Comparison of ENCODE assay signal across 9 mouse cellular contexts in the genomic region with DNA sequence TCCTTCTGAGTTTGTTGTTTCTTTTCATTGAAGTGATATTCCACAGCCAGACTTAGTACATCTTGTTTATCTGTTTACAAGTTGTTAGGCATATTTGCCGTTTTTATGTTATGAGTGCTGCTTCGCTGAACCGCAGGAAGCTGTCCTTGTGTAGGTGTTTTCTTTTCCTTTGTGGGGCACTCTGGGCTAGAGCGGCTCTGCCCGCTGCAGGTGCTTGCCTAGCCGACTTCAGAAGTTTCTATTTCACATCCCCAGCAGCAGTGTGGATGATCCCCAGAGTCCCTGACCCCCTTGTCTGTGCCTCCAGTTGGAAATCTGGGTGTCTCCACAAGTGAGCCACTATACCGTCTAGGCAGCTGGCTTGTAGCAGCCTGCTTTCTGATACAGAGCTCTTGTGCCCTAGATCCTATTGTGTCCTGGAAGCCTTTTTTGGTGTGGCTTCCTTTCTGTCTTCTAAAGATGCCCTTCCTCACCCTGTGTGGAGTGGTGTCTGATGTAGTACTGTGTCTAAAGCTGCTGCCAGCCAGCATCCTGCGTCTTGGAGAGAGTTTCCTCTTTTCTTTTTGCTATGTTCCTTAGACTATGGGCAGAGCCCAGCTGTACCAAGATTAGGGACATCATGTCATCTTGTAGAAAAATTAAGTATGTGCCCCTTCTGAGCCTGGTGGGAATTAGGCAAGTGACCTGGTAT.
A peak's percentile ranks its signal among the peaks of the same experiment; 100 is the strongest.
DNase-seq lines count a peak whose midpoint lies in the region; ATAC-seq and TF ChIP-seq lines count a peak whose summit lies in the region.
"Had no signal": no experiment of that assay in that cellular context is flagged by ENCODE, and none has a peak within 500 bp of the region (broad histone marks: within the 10 kb centered on the region; RNA-seq: fewer than 3 reads in every experiment).

No protein-coding gene starts in this region.

- no peaks in the 10 kb centered on the region for H3K9me3 ChIP-seq in kidney, embryonic 16.5 days (ENCODE audit: low read length)
- no peaks in the 10 kb centered on the region for H3K9me3 ChIP-seq in forebrain, embryonic 10.5 days

- H3K36me3 ChIP-seq in kidney, embryonic 16.5 days (ENCODE audit: insufficient read depth, low read length): peaks cover 16% of the 10 kb centered on the region
- no peaks in the 10 kb centered on the region for H3K36me3 ChIP-seq in forebrain, embryonic 10.5 days (replicated peaks)

- H3K27me3 ChIP-seq in kidney, embryonic 16.5 days (ENCODE audit: insufficient read depth, low read length): no peaks in the 10 kb centered on the region
- H3K27me3 ChIP-seq in forebrain, embryonic 10.5 days (ENCODE audit: poor library complexity, severe bottlenecking): no peaks in the 10 kb centered on the region

- ATAC-seq in kidney, embryonic 16.5 days (ENCODE audit: low FRiP score, low TSS enrichment): peak; percentile 23; the same call in 1 of the 2 replicates
- peak; percentile 42 for ATAC-seq in megakaryocyte progenitor cell, adult 5-6 weeks (replicated peaks; ENCODE audit: poor library complexity)

- WGBS in kidney, embryonic 16.5 days: 42% methylated on average over 8 of the region's 8 CpGs
- 89% methylated on average over 8 of the region's 8 CpGs for WGBS in forebrain, embryonic 10.5 days

- TF ChIP-seq POLR2A in embryonic fibroblast, embryonic 13.5 days (IDR thresholded peaks at IDR 0.05; ENCODE audit: low read depth, low read length): no peak

- peak overlapping the region; percentile 71 for H3K27ac ChIP-seq in kidney, embryonic 16.5 days (ENCODE audit: low read length)
- H3K27ac ChIP-seq in embryonic fibroblast, embryonic 13.5 days (ENCODE audit: insufficient read depth, low read length): peak overlapping the region; percentile 99
- no peak overlapping the region for H3K27ac ChIP-seq in forebrain, embryonic 10.5 days
- H3K27ac ChIP-seq: hindbrain, embryonic 14.5 days had no signal

- no peak for DNase-seq in kidney, adult 8-10 months
- peak; percentile 59 for DNase-seq in CD4-positive, CD25-positive, alpha-beta regulatory T cell, adult 2 months (ENCODE audit: low read depth, low spot score)
- no peak for DNase-seq in urinary bladder, postnatal 4 days (ENCODE audit: low spot score in 2 of 2)
- DNase-seq in left cerebral cortex, postnatal 36 days (ENCODE audit: low spot score in 2 of 2): no peak
- no peak for DNase-seq in forebrain, embryonic 10.5 days (ENCODE audit: extremely low spot score, low spot score)

- no peak for TF ChIP-seq CTCF in embryonic fibroblast, embryonic 13.5 days (IDR thresholded peaks at IDR 0.05; ENCODE audit: borderline replicate concordance, insufficient read depth, low read length)

- intact Hi-C loops in left cerebral cortex, postnatal 36 days (cut with DNase I): loop anchor here (10.0 kb wide), 2 partner anchors 205 to 305 kb away; no protein-coding TSS in a partner anchor

- peak overlapping the region; percentile 29 for H3K9ac ChIP-seq in kidney, embryonic 16.5 days (replicated peaks; ENCODE audit: low read length)
- H3K9ac ChIP-seq: hindbrain, embryonic 14.5 days had no signal

- peak overlapping the region; percentile 16; the same call in 1 of the 2 replicates for H3K4me2 ChIP-seq in kidney, embryonic 16.5 days (replicated peaks; ENCODE audit: low read depth, low read length)
- H3K4me2 ChIP-seq: hindbrain, embryonic 14.5 days had no signal

- H3K4me1 ChIP-seq in kidney, embryonic 16.5 days (ENCODE audit: insufficient read depth, low read length): peaks cover 96% of the 10 kb centered on the region
- H3K4me1 ChIP-seq in embryonic fibroblast, embryonic 13.5 days (ENCODE audit: control insufficient read depth, insufficient read depth, low read length): peaks cover 41% of the 10 kb centered on the region
- H3K4me1 ChIP-seq in forebrain, embryonic 10.5 days: peaks cover 20% of the 10 kb centered on the region

- no peak overlapping the region for H3K4me3 ChIP-seq in kidney, embryonic 16.5 days (ENCODE audit: low read length)
- no peak overlapping the region for H3K4me3 ChIP-seq in embryonic fibroblast, embryonic 13.5 days (ENCODE audit: insufficient read depth, low read length)
- H3K4me3 ChIP-seq in forebrain, embryonic 10.5 days: no peak overlapping the region
